Mouse (Mus musculus): ENCODE measurements at regions not wholly inside any gene's neighbourhood (a gene's known extent, or its start where the extent isn't known, plus 50 kb on each side); places are given as distances from the start of the nearest gene placed in this dataset.

DNA sequence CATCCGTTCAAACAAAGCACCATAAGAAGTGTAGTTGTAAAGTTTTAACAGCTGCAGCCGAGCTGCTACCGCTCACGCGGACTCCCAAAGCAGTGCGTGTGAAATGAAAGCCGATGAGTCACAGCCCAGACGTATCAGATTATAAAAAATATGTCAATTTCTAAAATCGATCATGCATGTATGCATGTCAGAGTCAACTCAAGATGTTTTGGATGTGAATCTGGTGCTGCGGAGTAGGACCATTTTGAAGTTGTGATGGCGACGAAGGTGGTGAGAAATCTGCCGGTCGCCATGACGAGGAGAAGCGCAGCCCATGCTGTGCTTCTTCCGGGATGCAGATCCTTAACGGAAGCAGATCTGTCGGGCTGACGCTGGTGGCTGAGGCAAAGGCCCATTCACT, 93.5 kb downstream of the Aldh8a1 start:
- ATAC-seq (ENCODE audit: low FRiP score, low TSS enrichment), result no peak
- TF ChIP-seq CTCF (IDR thresholded peaks at IDR 0.05; ENCODE audit: low read depth) (no peak), EP300 (optimal IDR thresholded peaks at IDR 0.05) (no peak)

DNA sequence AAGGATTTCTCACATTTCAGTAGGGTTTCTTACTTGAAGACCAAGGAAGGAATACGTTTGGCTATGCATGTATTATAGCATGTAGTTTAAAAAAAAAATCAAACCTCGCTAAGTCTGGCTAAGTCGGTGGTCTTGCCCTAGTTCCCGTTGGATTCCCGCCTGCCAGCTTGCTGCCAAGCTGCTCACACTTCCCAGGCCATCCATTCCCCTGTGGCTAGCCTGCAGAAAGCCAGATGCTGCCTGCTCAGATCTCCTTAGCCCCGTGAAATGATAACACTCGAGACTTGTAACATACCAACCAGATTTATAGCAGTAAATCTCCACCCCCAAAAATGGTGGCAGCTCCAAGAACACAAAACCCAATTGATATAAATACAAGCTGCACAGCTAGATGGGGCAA, 97.2 kb downstream of the Aldh8a1 start:
- H3K4me3 ChIP-seq (ENCODE audit: low read depth, low read length), result no peak overlapping the region
- TF ChIP-seq CTCF (IDR thresholded peaks at IDR 0.05; ENCODE audit: low read depth) (no peak), EP300 (optimal IDR thresholded peaks at IDR 0.05) (no peak)
- H3K4me2 ChIP-seq (replicated peaks; ENCODE audit: low read depth), result no peak overlapping the region
- no peak for DNase-seq (ENCODE audit: low spot score)
- no peaks in the 10 kb centered on the region for H3K9me3 ChIP-seq (ENCODE audit: control insufficient read depth, low read length)
- no peaks in the 10 kb centered on the region for H3K4me1 ChIP-seq (replicated peaks; ENCODE audit: control insufficient read depth, insufficient read depth)
- H3K36me3 ChIP-seq (ENCODE audit: control insufficient read depth, insufficient read depth, low read length), result no peaks in the 10 kb centered on the region
- H3K27ac ChIP-seq (replicated peaks), result no peak overlapping the region
- no peak for ATAC-seq (ENCODE audit: low FRiP score, low TSS enrichment)
- no peaks in the 10 kb centered on the region for H3K27me3 ChIP-seq (ENCODE audit: control insufficient read depth, insufficient read depth, low read length)
- WGBS, result 78% methylated on average over 7 of the region's 7 CpGs
- H3K9ac ChIP-seq (ENCODE audit: low read length), result no peak overlapping the region

More for the DNA sequence above, 93.5 kb downstream of the Aldh8a1 start:
- no peak for DNase-seq (ENCODE audit: low spot score)
- Histone ChIP-seq H3K27ac (replicated peaks) (no peak overlapping the region), H3K9ac (ENCODE audit: low read length) (no peak overlapping the region), H3K4me1 (replicated peaks; ENCODE audit: control insufficient read depth, insufficient read depth) (no peaks in the 10 kb centered on the region), H3K4me2 (replicated peaks; ENCODE audit: low read depth) (no peak overlapping the region), H3K9me3 (ENCODE audit: control insufficient read depth, low read length) (no peaks in the 10 kb centered on the region), H3K4me3 (ENCODE audit: low read depth, low read length) (no peak overlapping the region), H3K36me3 (ENCODE audit: control insufficient read depth, insufficient read depth, low read length) (no peaks in the 10 kb centered on the region), H3K27me3 (ENCODE audit: control insufficient read depth, insufficient read depth, low read length) (no peaks in the 10 kb centered on the region)
- WGBS, result 79% methylated on average over 20 of the region's 20 CpGs

DNA sequence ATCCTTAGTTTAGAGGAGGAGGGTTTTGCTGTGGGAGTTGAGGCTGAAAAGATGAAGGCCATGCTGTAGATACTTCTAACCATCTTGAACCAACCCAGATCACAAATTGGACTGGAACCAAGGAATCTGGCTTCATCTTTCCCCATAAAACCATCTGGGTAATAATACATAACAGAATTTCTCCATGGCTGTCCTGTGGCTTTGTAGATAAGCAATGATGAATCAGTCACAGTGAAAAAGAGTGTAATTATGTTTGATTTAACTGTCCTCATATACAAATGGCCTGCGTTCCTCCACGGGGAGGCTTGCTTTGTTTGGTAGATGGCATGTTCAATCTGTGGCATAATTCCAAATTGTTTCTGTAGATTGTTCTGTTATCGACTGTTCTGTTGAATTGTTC, 100.9 kb downstream of the Aldh8a1 start:
- Histone ChIP-seq H3K36me3 (ENCODE audit: control insufficient read depth, insufficient read depth, low read length) (no peaks in the 10 kb centered on the region), H3K4me3 (ENCODE audit: low read depth, low read length) (no peak overlapping the region), H3K27ac (replicated peaks) (no peak overlapping the region), H3K4me2 (replicated peaks; ENCODE audit: low read depth) (no peak overlapping the region), H3K9me3 (ENCODE audit: control insufficient read depth, low read length) (no peaks in the 10 kb centered on the region), H3K27me3 (ENCODE audit: control insufficient read depth, insufficient read depth, low read length) (no peaks in the 10 kb centered on the region), H3K9ac (ENCODE audit: low read length) (no peak overlapping the region), H3K4me1 (replicated peaks; ENCODE audit: control insufficient read depth, insufficient read depth) (no peaks in the 10 kb centered on the region)
- no peak for DNase-seq (ENCODE audit: low spot score)
- TF ChIP-seq EP300 (optimal IDR thresholded peaks at IDR 0.05) (no peak), CTCF (IDR thresholded peaks at IDR 0.05; ENCODE audit: low read depth) (no peak)
- WGBS, result 59% methylated on average over 3 of the region's 3 CpGs
- ATAC-seq (ENCODE audit: low FRiP score, low TSS enrichment), result no peak

DNA sequence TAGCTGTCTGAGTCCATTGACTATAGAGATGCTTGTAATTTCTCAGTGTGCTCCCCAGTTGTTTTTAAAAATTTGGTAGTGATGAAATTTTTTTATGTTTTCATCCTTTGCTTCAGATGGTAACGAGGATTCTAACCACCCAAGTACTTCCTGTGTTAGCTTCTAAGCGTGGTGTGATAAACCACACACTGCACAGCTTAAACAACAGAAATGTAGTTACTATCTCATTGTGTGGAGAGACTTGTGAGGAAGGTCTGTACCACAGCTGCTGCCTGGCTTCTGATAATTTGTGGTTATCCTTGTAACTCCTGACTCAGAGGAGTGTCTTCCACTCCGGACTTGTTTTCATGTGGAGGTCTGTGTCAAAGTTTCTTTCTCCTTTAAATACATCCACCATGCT, 102.3 kb downstream of the Aldh8a1 start:
- no peak for DNase-seq (ENCODE audit: low spot score)
- Histone ChIP-seq H3K27ac (replicated peaks) (no peak overlapping the region), H3K9me3 (ENCODE audit: control insufficient read depth, low read length) (no peaks in the 10 kb centered on the region), H3K36me3 (ENCODE audit: control insufficient read depth, insufficient read depth, low read length) (no peaks in the 10 kb centered on the region), H3K4me3 (ENCODE audit: low read depth, low read length) (no peak overlapping the region), H3K27me3 (ENCODE audit: control insufficient read depth, insufficient read depth, low read length) (no peaks in the 10 kb centered on the region), H3K9ac (ENCODE audit: low read length) (no peak overlapping the region), H3K4me2 (replicated peaks; ENCODE audit: low read depth) (no peak overlapping the region), H3K4me1 (replicated peaks; ENCODE audit: control insufficient read depth, insufficient read depth) (no peaks in the 10 kb centered on the region)
- no peak for ATAC-seq (ENCODE audit: low FRiP score, low TSS enrichment)
- 84% methylated on average over 3 of the region's 3 CpGs for WGBS
- TF ChIP-seq CTCF (IDR thresholded peaks at IDR 0.05; ENCODE audit: low read depth), result no peak
- TF ChIP-seq EP300 (optimal IDR thresholded peaks at IDR 0.05), result no peak

DNA sequence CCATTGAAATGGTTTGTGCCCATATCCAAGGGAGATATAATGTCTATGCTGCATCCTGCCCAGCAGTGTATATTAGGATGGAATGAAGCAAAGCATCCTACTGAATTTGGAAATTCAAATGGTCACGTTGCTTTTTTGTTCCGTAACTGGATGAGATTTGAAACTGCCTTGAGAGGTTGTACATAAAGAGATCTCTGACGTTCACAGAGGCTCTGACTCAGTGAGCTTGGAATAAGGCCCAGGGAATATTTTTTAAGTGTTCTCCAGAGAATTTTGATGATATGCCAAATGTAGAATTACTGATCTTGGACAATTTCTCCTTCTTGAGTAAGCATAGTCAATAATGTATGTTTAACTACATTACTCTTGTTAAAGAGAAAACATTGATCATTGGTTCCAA, 104.2 kb downstream of the Aldh8a1 start:
- Histone ChIP-seq H3K27ac (replicated peaks) (no peak overlapping the region), H3K9ac (ENCODE audit: low read length) (no peak overlapping the region), H3K9me3 (ENCODE audit: control insufficient read depth, low read length) (no peaks in the 10 kb centered on the region), H3K27me3 (ENCODE audit: control insufficient read depth, insufficient read depth, low read length) (no peaks in the 10 kb centered on the region), H3K4me1 (replicated peaks; ENCODE audit: control insufficient read depth, insufficient read depth) (no peaks in the 10 kb centered on the region), H3K36me3 (ENCODE audit: control insufficient read depth, insufficient read depth, low read length) (no peaks in the 10 kb centered on the region), H3K4me2 (replicated peaks; ENCODE audit: low read depth) (no peak overlapping the region), H3K4me3 (ENCODE audit: low read depth, low read length) (no peak overlapping the region)
- TF ChIP-seq CTCF (IDR thresholded peaks at IDR 0.05; ENCODE audit: low read depth) (no peak), EP300 (optimal IDR thresholded peaks at IDR 0.05) (no peak)
- ATAC-seq (ENCODE audit: low FRiP score, low TSS enrichment) (no peak), DNase-seq (ENCODE audit: low spot score) (no peak)
- 62% methylated on average over 3 of the region's 3 CpGs for WGBS

DNA sequence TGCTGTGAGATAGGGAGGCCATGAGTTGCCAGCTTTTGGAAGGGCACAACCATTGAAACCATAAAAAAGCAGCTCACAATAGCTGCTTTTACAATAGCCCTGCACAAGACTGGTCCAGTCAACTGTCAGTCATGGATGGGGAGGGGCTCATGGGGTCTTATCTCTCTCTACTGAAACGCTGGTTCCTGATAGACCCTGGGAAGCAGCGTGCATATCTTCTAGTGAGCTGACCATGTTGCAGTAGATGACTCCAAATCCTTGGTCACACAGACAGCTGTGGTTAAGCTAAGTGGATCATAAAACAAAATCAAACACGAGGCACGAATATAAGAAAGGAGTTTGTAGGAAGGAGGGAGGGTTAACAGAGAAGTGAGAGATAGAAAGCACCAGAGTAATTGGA, 105.0 kb downstream of the Aldh8a1 start:
- H3K4me3 ChIP-seq (ENCODE audit: low read depth, low read length), result no peak overlapping the region
- H3K9ac ChIP-seq (ENCODE audit: low read length), result no peak overlapping the region

More for the DNA sequence above, 105.0 kb downstream of the Aldh8a1 start:
- 64% methylated on average over 4 of the region's 4 CpGs for whole genome bisulfite sequencing
- Histone ChIP-seq H3K36me3 (ENCODE audit: control insufficient read depth, insufficient read depth, low read length) (no peaks in the 10 kb centered on the region), H3K4me2 (replicated peaks; ENCODE audit: low read depth) (no peak overlapping the region), H3K27me3 (ENCODE audit: control insufficient read depth, insufficient read depth, low read length) (no peaks in the 10 kb centered on the region), H3K4me1 (replicated peaks; ENCODE audit: control insufficient read depth, insufficient read depth) (no peaks in the 10 kb centered on the region), H3K27ac (replicated peaks) (no peak overlapping the region), H3K9me3 (ENCODE audit: control insufficient read depth, low read length) (no peaks in the 10 kb centered on the region)
- ATAC-seq (ENCODE audit: low FRiP score, low TSS enrichment) (no peak), DNase-seq (ENCODE audit: low spot score) (no peak)
- TF ChIP-seq CTCF (IDR thresholded peaks at IDR 0.05; ENCODE audit: low read depth), result no peak
- no peak for TF ChIP-seq EP300 (optimal IDR thresholded peaks at IDR 0.05)
